In genomic region chr10:19525939-19526338, GRCm38 (mm10) we compare ENCODE assay signal across 18 mouse cellular contexts.
"Had no signal": no experiment of that assay in that cellular context is flagged by ENCODE, and none has a peak within 500 bp of the region (broad histone marks: within the 10 kb centered on the region; RNA-seq: fewer than 3 reads in every experiment).

No protein-coding gene starts in this region.

- H3K4me2 ChIP-seq: kidney, embryonic 15.5 days; limb, embryonic 12.5 days; limb, embryonic 15.5 days; lung, embryonic 14.5 days; midbrain, embryonic 12.5 days; midbrain, embryonic 15.5 days; neural tube, embryonic 12.5 days; neural tube, embryonic 15.5 days; stomach, embryonic 15.5 days had no signal

- H3K27ac ChIP-seq: kidney, embryonic 15.5 days; limb, embryonic 12.5 days; limb, embryonic 15.5 days; liver, embryonic 14.5 days; macrophage; midbrain, embryonic 12.5 days; midbrain, embryonic 15.5 days; neural tube, embryonic 12.5 days; neural tube, embryonic 15.5 days; stomach, embryonic 15.5 days had no signal

- H3K9ac ChIP-seq: kidney, embryonic 15.5 days; limb, embryonic 12.5 days; limb, embryonic 15.5 days; liver, embryonic 14.5 days; lung, embryonic 14.5 days; midbrain, embryonic 12.5 days; midbrain, embryonic 15.5 days; neural tube, embryonic 12.5 days; neural tube, embryonic 15.5 days; stomach, embryonic 15.5 days had no signal

- ATAC-seq: midbrain, embryonic 15.5 days had no signal

- H3K9me3 ChIP-seq: kidney, embryonic 15.5 days; limb, embryonic 12.5 days; limb, embryonic 15.5 days; midbrain, embryonic 12.5 days; midbrain, embryonic 15.5 days; neural tube, embryonic 12.5 days; neural tube, embryonic 15.5 days; stomach, embryonic 15.5 days had no signal

- DNase-seq: kidney, postnatal 10 days; left cerebral cortex, postnatal 4 days; right cerebral cortex, adult 18-20 months; right cerebral cortex, postnatal 14 days; right cerebral cortex, postnatal 4 days; spleen, adult 18-20 months; thymus, postnatal 25 days had no signal

- H3K27me3 ChIP-seq: kidney, embryonic 15.5 days; limb, embryonic 12.5 days; limb, embryonic 15.5 days; midbrain, embryonic 12.5 days; midbrain, embryonic 15.5 days; neural tube, embryonic 12.5 days; neural tube, embryonic 15.5 days; stomach, embryonic 15.5 days had no signal

- H3K4me3 ChIP-seq: kidney, embryonic 15.5 days; limb, embryonic 12.5 days; limb, embryonic 15.5 days; midbrain, embryonic 12.5 days; midbrain, embryonic 15.5 days; neural tube, embryonic 12.5 days; neural tube, embryonic 15.5 days; stomach, embryonic 15.5 days had no signal

- H3K36me3 ChIP-seq: kidney, embryonic 15.5 days; limb, embryonic 12.5 days; limb, embryonic 15.5 days; midbrain, embryonic 12.5 days; midbrain, embryonic 15.5 days; neural tube, embryonic 12.5 days; neural tube, embryonic 15.5 days; stomach, embryonic 15.5 days had no signal

- H3K4me1 ChIP-seq: kidney, embryonic 15.5 days; limb, embryonic 15.5 days; midbrain, embryonic 12.5 days; midbrain, embryonic 15.5 days; neural tube, embryonic 12.5 days; neural tube, embryonic 15.5 days; stomach, embryonic 15.5 days had no signal
